Mouse (Mus musculus): ENCODE measurements around the gene Enpp3. TPM values are rescaled to one million over a fixed set of nuclear protein-coding genes. Genes with fewer than 3 reads are reported as not detected.

The Enpp3 gene
- 3.0 and 3.5 TPM in 2 replicates for polyA plus RNA-seq (2015; fragmentation: Nextera tagmentation; extraction: Ambion mirVana)

GRCm38 (mm10) chr10:24842676-24843075 is at the start of gene Enpp3:
Gene Enpp3, minus strand, starts transcription at chr10:24842823.
- no peaks in the 10 kb centered on the region for H3K9me3 ChIP-seq (ENCODE audit: control insufficient read depth, low read length)
- no peaks in the 10 kb centered on the region for H3K36me3 ChIP-seq (ENCODE audit: control insufficient read depth, insufficient read depth, low read length)
- no peaks in the 10 kb centered on the region for H3K4me1 ChIP-seq (ENCODE audit: control insufficient read depth, insufficient read depth, low read depth, low read length)
- no peak within 1 kb of the TSS for H3K4me2 ChIP-seq (ENCODE audit: low read length)
- no peak within 1 kb of the TSS for H3K9ac ChIP-seq (ENCODE audit: low read depth, low read length)
- H3K27ac ChIP-seq (ENCODE audit: low read depth, low read length), result no peak within 1 kb of the TSS
- H3K27me3 ChIP-seq (replicated peaks; ENCODE audit: control insufficient read depth, insufficient read depth, low read length), result no peaks in the 10 kb centered on the region
- no peak for ATAC-seq
- no peak within 1 kb of the TSS for H3K4me3 ChIP-seq (ENCODE audit: low read length)
- 100% methylated on average over 1 of the region's 1 CpGs for whole genome bisulfite sequencing

GRCm38 (mm10) chr10:24888343-24888742 is 45.7 kb upstream of the Enpp3 start:
- WGBS, result 95% methylated on average over 7 of the region's 7 CpGs
- no peak for ATAC-seq
- Histone ChIP-seq H3K27ac (ENCODE audit: low read depth, low read length) (no peak overlapping the region), H3K27me3 (replicated peaks; ENCODE audit: control insufficient read depth, insufficient read depth, low read length) (no peaks in the 10 kb centered on the region), H3K4me2 (ENCODE audit: low read length) (no peak overlapping the region), H3K4me1 (ENCODE audit: control insufficient read depth, insufficient read depth, low read depth, low read length) (no peaks in the 10 kb centered on the region), H3K36me3 (ENCODE audit: control insufficient read depth, insufficient read depth, low read length) (peaks cover 36% of the 10 kb centered on the region), H3K9me3 (ENCODE audit: control insufficient read depth, low read length) (no peaks in the 10 kb centered on the region), H3K9ac (ENCODE audit: low read depth, low read length) (no peak overlapping the region), H3K4me3 (ENCODE audit: low read length) (no peak overlapping the region)

- ATAC-seq, result 0 out of 2 replicates have a peak, but pooled peaks have one; percentile 24
- H3K4me3 ChIP-seq (ENCODE audit: low read length), result no peak overlapping the region
Measured at GRCm38 (mm10) chr10:24886008-24886407, 43.4 kb upstream of the Enpp3 start.

GRCm38 (mm10) chr10:24873624-24874023 is 31.0 kb upstream of the Enpp3 start:
- 77% methylated on average over 4 of the region's 4 CpGs for WGBS
- no peak overlapping the region for H3K4me3 ChIP-seq (ENCODE audit: low read length)
- no peak overlapping the region for H3K4me2 ChIP-seq (ENCODE audit: low read length)
- H3K27ac ChIP-seq (ENCODE audit: low read depth, low read length), result no peak overlapping the region
- no peaks in the 10 kb centered on the region for H3K27me3 ChIP-seq (replicated peaks; ENCODE audit: control insufficient read depth, insufficient read depth, low read length)
- H3K4me1 ChIP-seq (ENCODE audit: control insufficient read depth, insufficient read depth, low read depth, low read length), result peaks cover 2% of the 10 kb centered on the region
- peaks cover 26% of the 10 kb centered on the region for H3K36me3 ChIP-seq (ENCODE audit: control insufficient read depth, insufficient read depth, low read length)
- H3K9me3 ChIP-seq (ENCODE audit: control insufficient read depth, low read length), result no peaks in the 10 kb centered on the region
- no peak overlapping the region for H3K9ac ChIP-seq (ENCODE audit: low read depth, low read length)
- ATAC-seq, result no peak

More at GRCm38 (mm10) chr10:24886008-24886407, 43.4 kb upstream of the Enpp3 start:
- Histone ChIP-seq H3K4me1 (ENCODE audit: control insufficient read depth, insufficient read depth, low read depth, low read length) (no peaks in the 10 kb centered on the region), H3K4me2 (ENCODE audit: low read length) (no peak overlapping the region), H3K27me3 (replicated peaks; ENCODE audit: control insufficient read depth, insufficient read depth, low read length) (no peaks in the 10 kb centered on the region), H3K36me3 (ENCODE audit: control insufficient read depth, insufficient read depth, low read length) (peaks cover 40% of the 10 kb centered on the region), H3K27ac (ENCODE audit: low read depth, low read length) (no peak overlapping the region), H3K9me3 (ENCODE audit: control insufficient read depth, low read length) (no peaks in the 10 kb centered on the region), H3K9ac (ENCODE audit: low read depth, low read length) (no peak overlapping the region)
- 85% methylated on average over 9 of the region's 9 CpGs for whole genome bisulfite sequencing

GRCm38 (mm10) chr10:24869760-24870290 is 27.2 kb upstream of the Enpp3 start, which contains the start of gene Med23:
Gene Med23, plus strand, starts transcription at chr10:24869986.
- WGBS, result under 1% methylated on average over 36 of the region's 36 CpGs
- no peaks in the 10 kb centered on the region for H3K27me3 ChIP-seq (replicated peaks; ENCODE audit: control insufficient read depth, insufficient read depth, low read length)
- peaks cover 8% of the 10 kb centered on the region for H3K36me3 ChIP-seq (ENCODE audit: control insufficient read depth, insufficient read depth, low read length)
- peak within 1 kb of the TSS; percentile 67; the same call in 1 of the 2 replicates for H3K27ac ChIP-seq (ENCODE audit: low read depth, low read length)
- peak; percentile 100 for ATAC-seq
- no peaks in the 10 kb centered on the region for H3K9me3 ChIP-seq (ENCODE audit: control insufficient read depth, low read length)
- peaks cover 2% of the 10 kb centered on the region for H3K4me1 ChIP-seq (ENCODE audit: control insufficient read depth, insufficient read depth, low read depth, low read length)
- H3K4me2 ChIP-seq (ENCODE audit: low read length), result peak within 1 kb of the TSS; percentile 67
- H3K4me3 ChIP-seq (ENCODE audit: low read length), result peak within 1 kb of the TSS; percentile 94
- H3K9ac ChIP-seq (ENCODE audit: low read depth, low read length), result peak within 1 kb of the TSS; percentile 96

GRCm38 (mm10) chr10:24864434-24864833 is 21.8 kb upstream of the Enpp3 start:
- no peak for ATAC-seq
- H3K27me3 ChIP-seq (replicated peaks; ENCODE audit: control insufficient read depth, insufficient read depth, low read length), result no peaks in the 10 kb centered on the region
- H3K9ac ChIP-seq (ENCODE audit: low read depth, low read length), result no peak overlapping the region
- no peaks in the 10 kb centered on the region for H3K4me1 ChIP-seq (ENCODE audit: control insufficient read depth, insufficient read depth, low read depth, low read length)
- 73% methylated on average over 6 of the region's 6 CpGs for WGBS
- H3K36me3 ChIP-seq (ENCODE audit: control insufficient read depth, insufficient read depth, low read length), result no peaks in the 10 kb centered on the region
- no peak overlapping the region for H3K27ac ChIP-seq (ENCODE audit: low read depth, low read length)
- no peaks in the 10 kb centered on the region for H3K9me3 ChIP-seq (ENCODE audit: control insufficient read depth, low read length)
- no peak overlapping the region for H3K4me3 ChIP-seq (ENCODE audit: low read length)
- no peak overlapping the region for H3K4me2 ChIP-seq (ENCODE audit: low read length)

GRCm38 (mm10) chr10:24863146-24863545 is 20.5 kb upstream of the Enpp3 start:
- 80% methylated on average over 2 of the region's 2 CpGs for WGBS

GRCm38 (mm10) chr10:24841998-24842397 is 625 bp downstream of the Enpp3 start:
- no peaks in the 10 kb centered on the region for H3K27me3 ChIP-seq (replicated peaks; ENCODE audit: control insufficient read depth, insufficient read depth, low read length)
- no peak overlapping the region for H3K27ac ChIP-seq (ENCODE audit: low read depth, low read length)
- H3K4me2 ChIP-seq (ENCODE audit: low read length), result no peak overlapping the region
- H3K4me3 ChIP-seq (ENCODE audit: low read length), result no peak overlapping the region
- H3K9me3 ChIP-seq (ENCODE audit: control insufficient read depth, low read length), result no peaks in the 10 kb centered on the region
- H3K36me3 ChIP-seq (ENCODE audit: control insufficient read depth, insufficient read depth, low read length), result no peaks in the 10 kb centered on the region
- no peaks in the 10 kb centered on the region for H3K4me1 ChIP-seq (ENCODE audit: control insufficient read depth, insufficient read depth, low read depth, low read length)
- 43% methylated on average over 2 of the region's 2 CpGs for WGBS
- no peak for ATAC-seq
- H3K9ac ChIP-seq (ENCODE audit: low read depth, low read length), result no peak overlapping the region

More at GRCm38 (mm10) chr10:24863146-24863545, 20.5 kb upstream of the Enpp3 start:
- ATAC-seq, result no peak
- Histone ChIP-seq H3K27me3 (replicated peaks; ENCODE audit: control insufficient read depth, insufficient read depth, low read length) (no peaks in the 10 kb centered on the region), H3K27ac (ENCODE audit: low read depth, low read length) (no peak overlapping the region), H3K9ac (ENCODE audit: low read depth, low read length) (no peak overlapping the region), H3K4me1 (ENCODE audit: control insufficient read depth, insufficient read depth, low read depth, low read length) (no peaks in the 10 kb centered on the region), H3K9me3 (ENCODE audit: control insufficient read depth, low read length) (no peaks in the 10 kb centered on the region), H3K36me3 (ENCODE audit: control insufficient read depth, insufficient read depth, low read length) (no peaks in the 10 kb centered on the region), H3K4me3 (ENCODE audit: low read length) (no peak overlapping the region), H3K4me2 (ENCODE audit: low read length) (no peak overlapping the region)

- Histone ChIP-seq H3K4me2 (ENCODE audit: low read length) (no peak overlapping the region), H3K4me1 (ENCODE audit: control insufficient read depth, insufficient read depth, low read depth, low read length) (peaks cover 2% of the 10 kb centered on the region; the same call in 1 of the 2 replicates), H3K36me3 (ENCODE audit: control insufficient read depth, insufficient read depth, low read length) (no peaks in the 10 kb centered on the region), H3K4me3 (ENCODE audit: low read length) (no peak overlapping the region), H3K9ac (ENCODE audit: low read depth, low read length) (no peak overlapping the region), H3K27ac (ENCODE audit: low read depth, low read length) (no peak overlapping the region), H3K27me3 (replicated peaks; ENCODE audit: control insufficient read depth, insufficient read depth, low read length) (no peaks in the 10 kb centered on the region), H3K9me3 (ENCODE audit: control insufficient read depth, low read length) (no peaks in the 10 kb centered on the region)
- no peak for ATAC-seq
- WGBS, result 94% methylated on average over 4 of the region's 4 CpGs
Measured at GRCm38 (mm10) chr10:24840795-24841194, 1.8 kb downstream of the Enpp3 start.
